Mouse (Mus musculus): ENCODE data around the gene 4931429L15Rik. TPM values are rescaled to one million over a fixed set of nuclear protein-coding genes. Genes with fewer than 3 reads are reported as not detected.
A peak's percentile ranks its signal among the peaks of the same experiment; 100 is the strongest.

Gene 4931429L15Rik
- polyA plus RNA-seq, 1 experiment from 2014 or later, result 0.13 TPM

- Histone ChIP-seq H3K27ac (replicated peaks) (no peak overlapping the region), H3K4me3 (no peak overlapping the region), H3K9ac (no peak overlapping the region), H3K4me1 (replicated peaks) (peaks cover 13% of the 10 kb centered on the region), H3K36me3 (peaks cover 38% of the 10 kb centered on the region), H3K27me3 (peaks cover 8% of the 10 kb centered on the region; the same call in 1 of the 2 replicates), H3K4me2 (no peak overlapping the region), H3K9me3 (no peaks in the 10 kb centered on the region)
- ATAC-seq (ENCODE audit: low FRiP score, low read depth), result no peak
- WGBS, result 95% methylated on average over 9 of the region's 9 CpGs
Measured at GRCm38 (mm10) chr9:46274494-46274893, 45.3 kb downstream of the 4931429L15Rik start.

- WGBS, result 5% methylated on average over 44 of the region's 45 CpGs
Measured at GRCm38 (mm10) chr9:46272677-46273454, 46.9 kb downstream of the 4931429L15Rik start, which contains the start of gene Zpr1. Zpr1 (plus strand) TSS chr9:46273064.

GRCm38 (mm10) chr9:46272070-46272469, 47.7 kb downstream of the 4931429L15Rik start:
- Histone ChIP-seq H3K4me1 (replicated peaks) (peaks cover 13% of the 10 kb centered on the region), H3K4me2 (peak overlapping the region; percentile 94; the same call in 1 of the 2 replicates), H3K9me3 (no peaks in the 10 kb centered on the region), H3K36me3 (peaks cover 19% of the 10 kb centered on the region), H3K4me3 (no peak overlapping the region), H3K27me3 (peaks cover 13% of the 10 kb centered on the region; the same call in 1 of the 2 replicates), H3K27ac (replicated peaks) (no peak overlapping the region), H3K9ac (no peak overlapping the region)
- 90% methylated on average over 9 of the region's 9 CpGs for WGBS
- ATAC-seq (ENCODE audit: low FRiP score, low read depth), result no peak

More at GRCm38 (mm10) chr9:46272677-46273454, 46.9 kb downstream of the 4931429L15Rik start, which contains the start of gene Zpr1:
- H3K27me3 ChIP-seq, result peaks cover 13% of the 10 kb centered on the region; the same call in 1 of the 2 replicates
- peak within 1 kb of the TSS; percentile 71 for H3K9ac ChIP-seq
- H3K4me1 ChIP-seq (replicated peaks), result peaks cover 13% of the 10 kb centered on the region
- peak; percentile 95 for ATAC-seq (ENCODE audit: low FRiP score, low read depth)
- no peaks in the 10 kb centered on the region for H3K9me3 ChIP-seq
- peak within 1 kb of the TSS; percentile 86 for H3K4me3 ChIP-seq
- peak within 1 kb of the TSS; percentile 94 for H3K4me2 ChIP-seq
- peak within 1 kb of the TSS; percentile 68 for H3K27ac ChIP-seq (replicated peaks)
- peaks cover 27% of the 10 kb centered on the region for H3K36me3 ChIP-seq

GRCm38 (mm10) chr9:46270782-46271181, 49.0 kb downstream of the 4931429L15Rik start:
- ATAC-seq (ENCODE audit: low FRiP score, low read depth), result no peak
- H3K9me3 ChIP-seq, result no peaks in the 10 kb centered on the region
- WGBS, result 94% methylated on average over 4 of the region's 4 CpGs
- no peak overlapping the region for H3K27ac ChIP-seq (replicated peaks)
- no peak overlapping the region for H3K4me3 ChIP-seq
- H3K9ac ChIP-seq, result no peak overlapping the region
- peaks cover 6% of the 10 kb centered on the region for H3K36me3 ChIP-seq
- peaks cover 13% of the 10 kb centered on the region; the same call in 1 of the 2 replicates for H3K27me3 ChIP-seq
- peaks cover 13% of the 10 kb centered on the region for H3K4me1 ChIP-seq (replicated peaks)
- H3K4me2 ChIP-seq, result no peak overlapping the region

- ATAC-seq (ENCODE audit: low FRiP score, low read depth), result no peak
- Histone ChIP-seq H3K27me3 (peaks cover 13% of the 10 kb centered on the region; the same call in 1 of the 2 replicates), H3K36me3 (no peaks in the 10 kb centered on the region), H3K4me1 (replicated peaks) (peaks cover 7% of the 10 kb centered on the region), H3K4me2 (no peak overlapping the region), H3K9me3 (no peaks in the 10 kb centered on the region), H3K4me3 (no peak overlapping the region), H3K27ac (replicated peaks) (no peak overlapping the region), H3K9ac (no peak overlapping the region)
- WGBS, result 83% methylated on average over 5 of the region's 5 CpGs
Measured at GRCm38 (mm10) chr9:46269125-46269524, 50.7 kb downstream of the 4931429L15Rik start.

- H3K27ac ChIP-seq (replicated peaks), result no peak within 1 kb of the TSS
- peaks cover 13% of the 10 kb centered on the region; the same call in 1 of the 2 replicates for H3K27me3 ChIP-seq
- no peak within 1 kb of the TSS for H3K9ac ChIP-seq
- H3K36me3 ChIP-seq, result no peaks in the 10 kb centered on the region
- H3K4me2 ChIP-seq, result no peak within 1 kb of the TSS
- H3K9me3 ChIP-seq, result no peaks in the 10 kb centered on the region
- whole genome bisulfite sequencing, result 66% methylated on average over 7 of the region's 7 CpGs
- H3K4me3 ChIP-seq, result no peak within 1 kb of the TSS
- no peak for ATAC-seq (ENCODE audit: low FRiP score, low read depth)
- peaks cover under 1% of the 10 kb centered on the region; the same call in 1 of the 2 replicates for H3K4me1 ChIP-seq (replicated peaks)
Measured at GRCm38 (mm10) chr9:46268343-46268873, 51.4 kb downstream of the 4931429L15Rik start, which contains the start of gene Apoa5. Apoa5 (plus strand) TSS chr9:46268633.

GRCm38 (mm10) chr9:46261131-46261530, 58.7 kb downstream of the 4931429L15Rik start:
- H3K4me2 ChIP-seq, result no peak overlapping the region
- H3K27me3 ChIP-seq, result no peaks in the 10 kb centered on the region
- H3K9ac ChIP-seq, result no peak overlapping the region
- H3K36me3 ChIP-seq, result no peaks in the 10 kb centered on the region
- H3K9me3 ChIP-seq, result no peaks in the 10 kb centered on the region
- 89% methylated on average over 7 of the region's 7 CpGs for WGBS
- no peak for ATAC-seq (ENCODE audit: low FRiP score, low read depth)
- no peak overlapping the region for H3K4me3 ChIP-seq
- no peaks in the 10 kb centered on the region for H3K4me1 ChIP-seq (replicated peaks)
- H3K27ac ChIP-seq (replicated peaks), result no peak overlapping the region

- no peaks in the 10 kb centered on the region for H3K27me3 ChIP-seq
- WGBS, result 93% methylated on average over 6 of the region's 6 CpGs
- H3K9me3 ChIP-seq, result no peaks in the 10 kb centered on the region
- no peak overlapping the region for H3K4me2 ChIP-seq
- H3K4me3 ChIP-seq, result no peak overlapping the region
- no peaks in the 10 kb centered on the region for H3K4me1 ChIP-seq (replicated peaks)
- no peak overlapping the region for H3K9ac ChIP-seq
- no peak overlapping the region for H3K27ac ChIP-seq (replicated peaks)
- ATAC-seq (ENCODE audit: low FRiP score, low read depth), result no peak
- no peaks in the 10 kb centered on the region for H3K36me3 ChIP-seq
Measured at GRCm38 (mm10) chr9:46259111-46259510, 60.7 kb downstream of the 4931429L15Rik start.

GRCm38 (mm10) chr9:46257546-46257945, 62.2 kb downstream of the 4931429L15Rik start:
- H3K4me1 ChIP-seq (replicated peaks), result no peaks in the 10 kb centered on the region
- ATAC-seq (ENCODE audit: low FRiP score, low read depth), result no peak
- H3K36me3 ChIP-seq, result no peaks in the 10 kb centered on the region
- no peak overlapping the region for H3K27ac ChIP-seq (replicated peaks)
- H3K4me3 ChIP-seq, result no peak overlapping the region
- no peaks in the 10 kb centered on the region for H3K9me3 ChIP-seq
- no peak overlapping the region for H3K9ac ChIP-seq
- H3K4me2 ChIP-seq, result no peak overlapping the region
- WGBS, result 80% methylated on average over 3 of the region's 3 CpGs
- no peaks in the 10 kb centered on the region for H3K27me3 ChIP-seq

GRCm38 (mm10) chr9:46256658-46257385, 63.0 kb downstream of the 4931429L15Rik start:
- WGBS, result 88% methylated on average over 10 of the region's 10 CpGs
- H3K4me1 ChIP-seq (replicated peaks), result no peaks in the 10 kb centered on the region
- H3K4me2 ChIP-seq, result no peak overlapping the region
- no peaks in the 10 kb centered on the region for H3K9me3 ChIP-seq
- no peak overlapping the region for H3K4me3 ChIP-seq
- H3K9ac ChIP-seq, result no peak overlapping the region
- no peak overlapping the region for H3K27ac ChIP-seq (replicated peaks)
- H3K27me3 ChIP-seq, result no peaks in the 10 kb centered on the region
- no peak for ATAC-seq (ENCODE audit: low FRiP score, low read depth)
- H3K36me3 ChIP-seq, result no peaks in the 10 kb centered on the region

GRCm38 (mm10) chr9:46256177-46256576, 63.6 kb downstream of the 4931429L15Rik start:
- no peak overlapping the region for H3K9ac ChIP-seq
- no peak for ATAC-seq (ENCODE audit: low FRiP score, low read depth)
- no peak overlapping the region for H3K4me2 ChIP-seq
- no peak overlapping the region for H3K4me3 ChIP-seq
- WGBS, result 93% methylated on average over 7 of the region's 7 CpGs
- no peaks in the 10 kb centered on the region for H3K27me3 ChIP-seq
- H3K27ac ChIP-seq (replicated peaks), result no peak overlapping the region
- H3K36me3 ChIP-seq, result no peaks in the 10 kb centered on the region
- no peaks in the 10 kb centered on the region for H3K9me3 ChIP-seq
- H3K4me1 ChIP-seq (replicated peaks), result no peaks in the 10 kb centered on the region
